17 mouse cellular contexts compared by ENCODE assay signal in the genomic region with DNA sequence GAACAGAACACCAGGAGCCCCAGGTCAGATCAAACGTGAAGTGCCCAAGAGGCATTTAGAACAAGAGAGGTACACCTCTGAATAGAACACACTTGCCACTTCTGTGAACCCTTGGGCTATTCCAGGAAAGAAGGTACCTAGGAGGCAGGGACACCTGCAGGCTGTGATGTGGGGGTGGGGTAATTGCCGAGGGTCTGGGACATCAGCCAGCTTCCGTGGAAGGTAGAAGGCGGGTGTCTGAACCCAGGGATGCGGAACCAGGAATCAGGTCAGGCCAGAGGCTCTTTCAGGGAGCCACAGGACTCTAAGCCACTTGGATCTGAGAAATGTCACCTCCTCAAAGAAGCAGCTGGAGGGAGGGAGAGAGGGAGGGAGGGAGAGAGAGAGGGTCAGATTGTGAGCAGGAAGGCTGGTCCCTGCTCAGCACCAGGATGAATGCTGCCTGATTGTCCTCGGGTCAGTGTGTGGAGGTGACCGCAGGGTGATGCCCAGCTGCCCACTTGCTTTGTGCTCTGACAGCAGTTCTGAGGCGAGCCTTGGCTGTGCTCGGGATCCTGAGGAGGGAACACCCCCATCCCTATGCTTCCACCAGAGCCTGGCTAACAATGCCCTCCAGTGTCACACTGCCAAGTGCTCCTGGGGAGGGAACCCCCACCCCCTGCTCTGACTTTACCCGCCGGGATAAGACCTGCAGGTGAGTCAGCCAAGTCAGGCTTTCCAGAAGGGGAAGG. TPM values are rescaled to one million over a fixed set of nuclear protein-coding genes. Genes with fewer than 3 reads are reported as not detected.
DNase-seq lines count a peak whose midpoint lies in the region; ATAC-seq and TF ChIP-seq lines count a peak whose summit lies in the region.
"Had no signal": no experiment of that assay in that cellular context is flagged by ENCODE, and none has a peak within 500 bp of the region (broad histone marks: within the 10 kb centered on the region; RNA-seq: fewer than 3 reads in every experiment).

No protein-coding gene starts in this region.

- peaks cover 29% of the 10 kb centered on the region for H3K4me1 ChIP-seq in liver, adult 2 months (ENCODE audit: control insufficient read depth, insufficient read depth, low read length)
- H3K4me1 ChIP-seq in liver, embryonic 11.5 days (replicated peaks; ENCODE audit: control insufficient read depth, insufficient read depth, low read length): no peaks in the 10 kb centered on the region

- no peaks in the 10 kb centered on the region for H3K9me3 ChIP-seq in liver, embryonic 11.5 days (ENCODE audit: control insufficient read depth, low read length)

- no peak for ATAC-seq in liver, embryonic 11.5 days (replicated peaks; ENCODE audit: low FRiP score)

- no peak overlapping the region for H3K4me3 ChIP-seq in liver, adult 2 months (ENCODE audit: insufficient read depth, low read depth, low read length)
- no peak overlapping the region for H3K4me3 ChIP-seq in liver, embryonic 11.5 days (ENCODE audit: low read depth, low read length)

- no peak overlapping the region for H3K27ac ChIP-seq in liver, adult 2 months (replicated peaks; ENCODE audit: insufficient read depth, low read depth, low read length)
- H3K27ac ChIP-seq in liver, embryonic 11.5 days (ENCODE audit: low read depth, low read length): no peak overlapping the region

- peaks cover 7% of the 10 kb centered on the region for H3K79me2 ChIP-seq in liver, adult 2 months (ENCODE audit: control insufficient read depth, insufficient read depth, low read length)

- 33% methylated on average over 11 of the region's 11 CpGs for WGBS in liver, adult 2 months
- WGBS in liver, embryonic 11.5 days: 58% methylated on average over 11 of the region's 11 CpGs

- TF ChIP-seq POLR2A in liver, adult 2 months (IDR thresholded peaks at IDR 0.05; ENCODE audit: extremely low read depth, insufficient read depth, low read length): no peak

- peaks cover 5% of the 10 kb centered on the region; the same call in 1 of the 2 replicates for H3K36me3 ChIP-seq in liver, adult 2 months (ENCODE audit: control insufficient read depth, insufficient read depth, low read length)
- H3K36me3 ChIP-seq in liver, embryonic 11.5 days (ENCODE audit: control insufficient read depth, insufficient read depth, low read length): no peaks in the 10 kb centered on the region
- H3K36me3 ChIP-seq: G1E had no signal

- no peaks in the 10 kb centered on the region for H3K27me3 ChIP-seq in liver, adult 2 months (ENCODE audit: control insufficient read depth, insufficient read depth, low read length)
- H3K27me3 ChIP-seq in liver, embryonic 11.5 days (replicated peaks; ENCODE audit: control insufficient read depth, insufficient read depth, low read length): no peaks in the 10 kb centered on the region

- TF ChIP-seq CTCF in liver, adult 2 months (IDR thresholded peaks at IDR 0.05; ENCODE audit: low read depth, low read length): no peak

- H3K4me2 ChIP-seq in liver, embryonic 11.5 days: no peak overlapping the region
- H3K4me2 ChIP-seq: lung, embryonic 14.5 days had no signal

- DNase-seq in adrenal gland, postnatal 36 days: peak; percentile 11 to 36
- DNase-seq in adrenal gland, adult 18-20 months (ENCODE audit: low spot score in 2 of 2): no peak
- peak; percentile 34 for DNase-seq in liver, adult 2 months (ENCODE audit: extremely low read depth, low read depth, low spot score)
- no peak for DNase-seq in liver, embryonic 11.5 days (ENCODE audit: low spot score)
- peak; percentile 13 for DNase-seq in right cerebral cortex, postnatal 25 days
- DNase-seq in right cerebral cortex, postnatal 36 days (ENCODE audit: low spot score in 2 of 2): no peak
- peak; percentile 53 for DNase-seq in testis, postnatal 10 days (ENCODE audit: low spot score)
- DNase-seq in frontal cortex, postnatal 36 days (ENCODE audit: low spot score in 2 of 2): no peak
- DNase-seq: adrenal gland, postnatal 25 days; gastrocnemius, postnatal 25 days; heart, postnatal 10 days; left cerebral cortex, postnatal 4 days; lung, embryonic 14.5 days had no signal

- H3K9ac ChIP-seq in liver, adult 2 months (ENCODE audit: low read depth, low read length): no peak overlapping the region
- no peak overlapping the region for H3K9ac ChIP-seq in liver, embryonic 11.5 days (ENCODE audit: low read depth, low read length)
- H3K9ac ChIP-seq: lung, embryonic 14.5 days had no signal

RNA-seq across cellular contexts. Expression of gene Gm5294, which starts 31.2 kb away (rescaled TPM):
- total RNA-seq in adrenal gland, postnatal 36 days (2021): not detected
- not detected for total RNA-seq in adrenal gland, adult 18-20 months (2021)
- total RNA-seq in liver, adult 2 months (2014; rRNA removed): not detected in 2 replicates
- not detected in 2 replicates for polyA plus RNA-seq in liver, adult 2 months (2012; rRNA removed)
- not detected in 2 replicates for polyA plus RNA-seq in liver, embryonic 11.5 days (2014; fragmentation: Nextera tagmentation; extraction: Ambion mirVana)
- total RNA-seq: adrenal gland, postnatal 25 days; common myeloid progenitor, adult 5-6 weeks; G1E; gastrocnemius, postnatal 25 days; heart, postnatal 10 days; layer of hippocampus, adult 18-20 months; left cerebral cortex, postnatal 4 days had no signal
- polyA plus RNA-seq: G1E; lung, embryonic 14.5 days; urinary bladder, adult 2 months had no signal

RNA-seq across cellular contexts. Expression of gene Fam20c, which starts 34.3 kb away (rescaled TPM):
- 10 to 100 TPM; 12.2 to 12.5 TPM for total RNA-seq in adrenal gland, postnatal 36 days (2021)
- 10 to 100 TPM in 1 of 2 experiments, 1 to 10 TPM in 1; 7.9 to 15.8 TPM for total RNA-seq in adrenal gland, adult 18-20 months (2021)
- total RNA-seq in liver, adult 2 months (2014; rRNA removed): 18.2 and 28.1 TPM in 2 replicates
- 49.9 and 50.7 TPM in 2 replicates for polyA plus RNA-seq in liver, adult 2 months (2012; rRNA removed)
- polyA plus RNA-seq in liver, embryonic 11.5 days (2014; fragmentation: Nextera tagmentation; extraction: Ambion mirVana): 10.3 and 11.1 TPM in 2 replicates
- polyA plus RNA-seq: G1E had no signal

Comparison
In these comparisons a context has a peak if more than half of its experiments do, and no peak if none do; other contexts are left out.
1. DNase-seq: peak in adrenal gland, postnatal 36 days (2 of 2), liver, adult 2 months (single experiment), right cerebral cortex, postnatal 25 days (single experiment) and testis, postnatal 10 days (single experiment); none in adrenal gland, adult 18-20 months (0 of 2), liver, embryonic 11.5 days (single experiment), right cerebral cortex, postnatal 36 days (0 of 2) and frontal cortex, postnatal 36 days (0 of 2).